Mouse (Mus musculus) hematopoietic stem cell, adult 5-6 weeks (primary cell): Measurements from ENCODE around the gene Olfr1317. TPM values are rescaled to one million over a fixed set of nuclear protein-coding genes. Genes with fewer than 3 reads are reported as not detected.

Experiments used
- ATAC-seq, 2 experiments: fragments of 125-278 bp in 1 of 2; replicated peaks in 1 of 2; 2 replicates each; pipeline ENCODE4 v1.8.0; 2016 to 2017; ENCODE audit warnings: inconsistent platforms in 2 of 2, mild to moderate bottlenecking in 2 of 2, moderate number of reproducible peaks in 2 of 2, low read depth in 1 of 2, moderate TSS enrichment in 1 of 2; ENCODE audit not compliant: low FRiP score in 2 of 2, poor library complexity in 2 of 2, severe bottlenecking in 2 of 2, insufficient read depth in 1 of 2, low TSS enrichment in 1 of 2
- total RNA-seq: library from RNA; stranded (forward); fragments of 172-1452, 232-1000 nt; gene quantifications from 2 replicates; pipeline ENCODE4 v1.2.3, GENCODE M21; 2017

Gene Olfr1317
- not detected in 2 replicates for total RNA-seq

GRCm38 (mm10) chr2:112140029-112140428 lies at the start of gene Olfr1317:
Gene Olfr1317 (plus strand): TSS chr2:112140329.
- ATAC-seq, result no peak

- no peak for ATAC-seq
These were observed 43.4 kb upstream of the Olfr1317 start, which contains the start of gene Olfr1314 for GRCm38 (mm10) chr2:112096681-112097080. Gene Olfr1314 (minus strand): TSS chr2:112096781.

GRCm38 (mm10) chr2:112115340-112115739 lies 24.8 kb upstream of the Olfr1317 start, which contains the start of gene Olfr1315-ps1:
Gene Olfr1315-ps1 (minus strand): TSS chr2:112115440.
- no peak for ATAC-seq

GRCm38 (mm10) chr2:112134877-112135276 lies 5.3 kb upstream of the Olfr1317 start, which contains the start of gene Olfr1316:
Gene Olfr1316 (minus strand): TSS chr2:112134977.
- no peak for ATAC-seq

DNA sequence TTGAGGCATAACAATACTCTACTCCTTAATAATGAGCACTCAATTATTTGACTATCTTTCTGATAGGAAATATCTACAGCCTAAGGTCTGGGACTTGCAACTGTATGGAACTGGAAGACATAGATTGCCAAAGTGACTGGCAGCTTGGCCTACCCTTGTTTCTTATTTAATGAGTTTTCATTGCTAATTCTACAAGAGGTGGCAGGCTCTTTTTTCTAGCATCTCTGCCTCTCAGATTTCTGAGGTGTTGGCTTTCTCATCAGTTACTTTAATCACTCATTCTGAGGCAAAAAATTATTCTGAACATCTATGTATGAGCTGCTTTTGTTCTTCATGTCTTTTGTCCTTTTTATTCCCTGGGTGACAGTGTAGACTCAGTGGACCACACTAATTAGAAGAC lies 13.8 kb downstream of the Olfr1317 start, which contains the start of gene Olfr1318:
TSS of gene Olfr1318 (plus strand) at position 301 of the 400 bp plus-strand sequence.
- ATAC-seq, result no peak

Other genes with a start within 250 kb of the Olfr1317 start
- gene Olfr1306, start 224.1 kb upstream of the Olfr1317 start, total RNA-seq, result not detected in 2 replicates
- not detected in 2 replicates for gene Olfr1307, start 190.9 kb upstream of the Olfr1317 start, total RNA-seq
- gene Olfr1308, start 175.4 kb upstream of the Olfr1317 start, total RNA-seq, result not detected in 2 replicates
- gene Olfr1309, start 150.0 kb upstream of the Olfr1317 start, total RNA-seq, result not detected in 2 replicates
- not detected in 2 replicates for gene Olfr1310, start 127.6 kb upstream of the Olfr1317 start, total RNA-seq
- gene Olfr1311, start 115.9 kb upstream of the Olfr1317 start, total RNA-seq, result not detected in 2 replicates
- not detected in 2 replicates for gene Olfr1312, start 90.1 kb upstream of the Olfr1317 start, total RNA-seq
- gene Olfr1313, start 62.5 kb upstream of the Olfr1317 start, total RNA-seq, result not detected in 2 replicates
- gene Olfr1314, start 43.5 kb upstream of the Olfr1317 start, total RNA-seq, result not detected in 2 replicates
- gene Olfr1315-ps1, start 24.9 kb upstream of the Olfr1317 start, total RNA-seq, result not detected in 2 replicates
- gene Olfr1316, start 5.4 kb upstream of the Olfr1317 start, total RNA-seq, result not detected in 2 replicates
- not detected in 2 replicates for gene Olfr1318, start 13.9 kb downstream of the Olfr1317 start, total RNA-seq
- 7.8 and 22.5 TPM in 2 replicates for gene Lpcat4, start 99.1 kb downstream of the Olfr1317 start, total RNA-seq
- gene Nutm1, start 119.0 kb downstream of the Olfr1317 start, total RNA-seq, result not detected in 2 replicates
- gene Nop10, start 121.6 kb downstream of the Olfr1317 start, total RNA-seq, result 109 and 165 TPM in 2 replicates
- gene Slc12a6, start 125.5 kb downstream of the Olfr1317 start, total RNA-seq, result 95.7 and 126 TPM in 2 replicates
- gene Gm21985, start 126.0 kb downstream of the Olfr1317 start, total RNA-seq, result not detected in 2 replicates
- 48.9 and 54.9 TPM in 2 replicates for gene Emc4, start 227.7 kb downstream of the Olfr1317 start, total RNA-seq
- 20.3 and 21.7 TPM in 2 replicates for gene Katnbl1, start 238.9 kb downstream of the Olfr1317 start, total RNA-seq